Mouse (Mus musculus) liver, adult 2 months (tissue): ENCODE results near the gene Kcnmb3.

Source experiments
- CTCF ChIP-seq: fragments of 200-500 bp; IDR thresholded peaks from 2 replicates; pipeline ENCODE4 v1.5.1; 2011; ENCODE audit warnings: low read depth, low read length, control low read depth
- POLR2A ChIP-seq: fragments of 200-500 bp; IDR thresholded peaks from 2 replicates; pipeline ENCODE4 v1.6.1; 2011; ENCODE audit warnings: low read length, control low read depth; ENCODE audit not compliant: insufficient read depth; ENCODE audit errors: extremely low read depth

DNA sequence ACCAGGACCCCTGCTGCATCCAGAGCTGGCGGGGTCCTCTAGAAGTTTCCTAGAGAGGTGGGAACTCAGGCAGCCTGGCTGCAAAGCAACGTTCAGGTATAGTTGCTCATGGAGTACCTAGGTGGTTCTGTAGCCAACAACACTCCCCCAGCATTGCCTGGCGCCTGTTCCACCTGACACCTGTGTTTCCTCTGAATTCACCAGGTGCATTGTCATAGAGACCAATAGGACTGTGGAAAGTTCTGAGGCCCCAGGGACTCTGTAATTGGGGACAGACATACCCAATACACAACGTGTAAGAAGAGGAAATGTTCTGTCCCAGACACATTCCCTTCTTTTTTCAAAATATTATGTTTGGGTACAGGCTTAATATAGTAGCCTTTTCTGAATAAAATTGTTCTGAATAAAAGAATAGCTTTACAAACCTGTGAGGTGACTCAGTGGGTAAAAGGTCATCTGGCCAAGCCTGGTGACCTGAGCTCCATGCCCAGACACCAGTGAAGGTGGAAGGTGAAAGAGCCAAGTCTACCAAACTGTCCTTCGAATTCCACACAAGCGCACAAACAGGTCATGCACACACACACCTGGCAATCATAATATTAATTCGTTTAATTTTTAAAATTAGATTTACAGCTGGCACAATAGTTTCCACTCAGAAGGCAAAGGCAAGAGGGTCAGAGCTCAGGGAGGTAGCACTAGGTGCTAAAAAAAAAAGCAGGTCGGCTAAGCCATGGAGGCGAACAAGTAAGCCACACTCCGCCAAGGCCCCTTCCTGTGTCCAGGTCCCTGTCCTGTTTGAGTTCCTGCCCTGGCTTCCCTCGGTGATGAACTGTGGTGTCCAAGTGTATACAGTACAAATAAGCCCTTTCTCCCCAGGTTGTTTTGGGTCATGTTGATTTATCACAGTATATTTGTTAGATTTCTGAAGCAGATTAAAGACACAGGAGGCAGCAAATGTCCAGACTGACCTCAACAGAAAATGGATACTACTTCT lies at the start of gene Kcnmb3:
- TF ChIP-seq POLR2A (no peak), CTCF (no peak)
